Mouse (Mus musculus): Measurements from ENCODE around the gene 4930435E12Rik. TPM values are rescaled to one million over a fixed set of nuclear protein-coding genes. Genes with fewer than 3 reads are reported as not detected.
"Not testable (repeated sequence)": the region's sequence is repeated elsewhere in the genome, so short reads cannot be mapped to it uniquely, and the experiment has no call there.

Gene 4930435E12Rik
- polyA plus RNA-seq (2015; fragmentation: Nextera tagmentation; extraction: Ambion mirVana) = not detected in 2 replicates

DNA sequence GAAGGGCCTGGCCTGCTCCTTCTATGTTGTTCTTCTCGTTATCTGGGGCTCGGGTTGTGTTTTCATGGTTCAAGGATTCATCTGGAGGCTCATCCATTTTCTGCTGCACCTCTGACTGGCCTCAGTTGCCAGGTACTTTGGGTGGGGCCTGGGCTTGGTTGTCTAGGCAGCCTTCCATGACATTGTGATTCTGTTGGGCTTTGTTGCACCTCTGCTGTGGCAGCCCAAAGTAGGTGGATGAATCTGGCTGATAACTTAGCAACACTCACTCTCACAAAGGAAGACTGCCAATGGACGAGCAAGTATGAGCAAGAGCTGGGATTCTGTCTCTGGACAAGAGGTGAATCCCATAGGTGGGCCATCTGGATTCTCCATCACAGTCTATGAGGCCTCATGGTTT, at the start of gene 4930435E12Rik:
Gene 4930435E12Rik, minus strand, starts transcription at position 101 of the 400 bp plus-strand sequence.
- Histone ChIP-seq H3K4me3 (replicated peaks) (no peak within 1 kb of the TSS), H3K4me1 (no peaks in the 10 kb centered on the region), H3K4me2 (no peak within 1 kb of the TSS), H3K27me3 (no peaks in the 10 kb centered on the region), H3K36me3 (no peaks in the 10 kb centered on the region), H3K9me3 (replicated peaks) (no peaks in the 10 kb centered on the region), H3K9ac (no peak within 1 kb of the TSS), H3K27ac (no peak within 1 kb of the TSS)
- no peak for ATAC-seq (replicated peaks; ENCODE audit: low FRiP score)
- WGBS = 87% methylated on average over 3 of the region's 3 CpGs

DNA sequence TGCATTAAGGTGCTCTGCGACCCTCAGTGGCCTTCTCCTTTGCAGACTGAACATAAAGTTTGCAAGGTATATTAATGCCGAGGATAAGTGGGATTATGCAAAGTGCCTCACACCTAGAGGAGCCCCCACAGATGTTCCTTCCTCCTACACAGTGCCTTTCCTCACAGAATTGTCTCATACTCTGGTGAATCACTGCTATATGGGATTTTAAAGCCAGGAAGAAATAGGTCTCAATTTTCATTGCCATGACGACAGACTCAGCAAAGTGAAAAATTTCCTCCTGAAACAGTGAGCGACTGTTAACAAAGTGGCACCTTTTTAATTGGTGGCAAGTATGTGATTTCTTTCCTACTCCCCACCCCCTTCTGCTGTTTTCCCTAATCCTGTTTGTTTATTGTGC, 45.9 kb upstream of the 4930435E12Rik start:
- WGBS = 34% methylated on average over 4 of the region's 4 CpGs
- H3K4me2 ChIP-seq = no peak overlapping the region
- H3K4me1 ChIP-seq = no peaks in the 10 kb centered on the region
- ATAC-seq (replicated peaks; ENCODE audit: low FRiP score) = no peak
- H3K9ac ChIP-seq = no peak overlapping the region
- no peak overlapping the region for H3K27ac ChIP-seq
- no peaks in the 10 kb centered on the region for H3K9me3 ChIP-seq (replicated peaks)
- H3K36me3 ChIP-seq = no peaks in the 10 kb centered on the region
- no peaks in the 10 kb centered on the region for H3K27me3 ChIP-seq
- no peak overlapping the region for H3K4me3 ChIP-seq (replicated peaks)

DNA sequence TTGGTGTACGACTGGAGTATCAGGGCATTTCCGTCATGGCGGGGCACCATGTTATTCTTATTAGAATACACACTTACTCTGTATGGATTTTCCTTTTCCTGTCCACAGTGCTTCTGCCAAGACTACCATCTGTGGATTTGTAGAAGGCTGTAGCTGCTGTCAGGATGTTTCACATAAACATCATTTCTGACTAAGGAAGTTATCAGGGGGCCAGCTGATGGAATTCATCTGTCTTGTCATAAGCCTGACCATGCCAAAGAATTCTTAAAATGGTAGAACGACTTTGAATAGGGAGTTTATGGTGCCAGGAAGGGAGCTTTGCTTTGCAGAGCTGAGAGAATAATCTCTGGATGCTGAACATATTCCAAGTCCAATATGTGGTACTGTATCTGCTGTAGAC, 44.7 kb upstream of the 4930435E12Rik start:
- Histone ChIP-seq H3K36me3 (no peaks in the 10 kb centered on the region), H3K27me3 (no peaks in the 10 kb centered on the region), H3K9ac (no peak overlapping the region), H3K27ac (no peak overlapping the region), H3K9me3 (replicated peaks) (no peaks in the 10 kb centered on the region), H3K4me3 (replicated peaks) (no peak overlapping the region), H3K4me1 (no peaks in the 10 kb centered on the region), H3K4me2 (no peak overlapping the region)
- ATAC-seq (replicated peaks; ENCODE audit: low FRiP score) = no peak
- 90% methylated on average over 4 of the region's 4 CpGs for WGBS

DNA sequence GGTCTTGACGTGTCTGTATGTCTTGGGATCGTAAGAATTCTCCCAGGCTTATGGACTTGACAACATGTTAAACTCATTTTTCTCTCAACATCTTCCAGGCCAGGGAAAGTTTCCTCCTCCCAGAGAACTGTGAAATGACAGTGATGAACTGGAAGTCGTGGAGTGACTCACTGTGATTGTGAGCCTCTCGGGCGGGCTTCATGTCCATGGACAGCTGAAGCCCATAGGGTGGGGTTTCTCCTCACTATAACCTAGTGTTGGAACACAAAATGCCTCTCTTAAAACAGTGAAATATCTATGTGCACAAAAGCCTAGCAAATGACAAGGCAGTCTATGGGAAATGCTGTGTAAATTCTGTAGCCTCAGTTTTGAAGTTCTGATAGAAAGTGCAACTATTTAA, 35.8 kb upstream of the 4930435E12Rik start:
- Histone ChIP-seq H3K9me3 (replicated peaks) (no peaks in the 10 kb centered on the region), H3K9ac (no peak overlapping the region), H3K27me3 (no peaks in the 10 kb centered on the region), H3K4me3 (replicated peaks) (no peak overlapping the region), H3K36me3 (no peaks in the 10 kb centered on the region), H3K4me2 (no peak overlapping the region), H3K4me1 (no peaks in the 10 kb centered on the region), H3K27ac (no peak overlapping the region)
- WGBS = 82% methylated on average over 5 of the region's 5 CpGs
- no peak for ATAC-seq (replicated peaks; ENCODE audit: low FRiP score)

DNA sequence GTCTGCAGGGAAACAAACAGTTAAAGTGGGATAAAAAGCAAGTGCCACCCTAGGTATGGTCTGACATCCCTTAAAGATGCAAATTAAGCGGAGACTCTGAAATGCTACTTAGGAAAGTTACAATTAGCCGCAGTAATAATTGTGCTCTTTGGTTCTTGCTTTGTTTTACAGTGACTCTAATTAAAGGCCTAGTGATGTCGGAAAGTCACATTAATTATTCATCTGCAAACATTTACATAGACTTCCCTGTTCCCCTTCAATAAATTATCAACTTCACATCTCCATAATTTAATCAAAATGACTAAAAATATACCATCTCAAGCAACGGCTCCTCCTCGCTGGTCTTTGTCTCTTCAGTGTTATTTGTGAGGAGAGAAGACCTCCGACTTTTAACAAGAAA, 32.0 kb upstream of the 4930435E12Rik start:
- H3K4me2 ChIP-seq = no peak overlapping the region
- no peaks in the 10 kb centered on the region for H3K4me1 ChIP-seq
- H3K9me3 ChIP-seq (replicated peaks) = no peaks in the 10 kb centered on the region
- H3K4me3 ChIP-seq (replicated peaks) = no peak overlapping the region
- H3K9ac ChIP-seq = no peak overlapping the region
- H3K27ac ChIP-seq = no peak overlapping the region
- H3K36me3 ChIP-seq = no peaks in the 10 kb centered on the region
- 60% methylated on average over 6 of the region's 6 CpGs for WGBS
- ATAC-seq (replicated peaks; ENCODE audit: low FRiP score) = no peak
- H3K27me3 ChIP-seq = peaks cover 13% of the 10 kb centered on the region

DNA sequence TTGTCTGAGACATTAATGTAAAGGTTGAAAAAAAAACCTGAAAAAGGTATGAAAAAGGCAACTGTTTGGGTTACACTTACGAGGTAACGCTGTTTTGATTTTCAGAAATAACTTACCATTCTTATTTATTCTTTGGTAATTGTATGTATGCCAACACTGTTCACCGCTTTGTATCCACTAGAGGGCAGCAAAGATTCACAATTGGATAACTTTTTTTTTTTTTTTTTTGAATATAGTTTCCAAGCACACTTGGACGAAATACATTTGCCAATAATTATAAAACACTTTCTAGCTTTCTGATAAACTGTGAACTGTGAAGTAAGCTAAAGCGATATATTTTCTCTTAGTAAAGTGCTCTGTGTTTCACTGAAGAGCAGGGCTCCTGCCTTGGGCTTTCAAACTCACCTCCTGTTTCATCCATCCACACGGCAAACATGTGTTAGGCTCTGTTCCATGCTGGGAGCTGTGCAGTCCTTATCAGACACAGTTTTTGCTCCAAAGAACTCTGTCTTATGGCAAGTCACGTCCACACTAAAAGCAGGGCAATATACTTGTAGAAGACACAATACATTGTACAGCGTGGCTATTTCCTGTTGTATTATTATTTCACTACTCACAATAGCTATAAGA, 29.7 kb upstream of the 4930435E12Rik start:
- Histone ChIP-seq H3K9me3 (replicated peaks) (no peaks in the 10 kb centered on the region), H3K27ac (no peak overlapping the region), H3K36me3 (no peaks in the 10 kb centered on the region), H3K27me3 (peaks cover 13% of the 10 kb centered on the region), H3K4me1 (no peaks in the 10 kb centered on the region), H3K9ac (no peak overlapping the region), H3K4me2 (no peak overlapping the region), H3K4me3 (replicated peaks) (no peak overlapping the region)
- ATAC-seq (replicated peaks; ENCODE audit: low FRiP score) = no peak
- 35% methylated on average over 8 of the region's 8 CpGs for WGBS

DNA sequence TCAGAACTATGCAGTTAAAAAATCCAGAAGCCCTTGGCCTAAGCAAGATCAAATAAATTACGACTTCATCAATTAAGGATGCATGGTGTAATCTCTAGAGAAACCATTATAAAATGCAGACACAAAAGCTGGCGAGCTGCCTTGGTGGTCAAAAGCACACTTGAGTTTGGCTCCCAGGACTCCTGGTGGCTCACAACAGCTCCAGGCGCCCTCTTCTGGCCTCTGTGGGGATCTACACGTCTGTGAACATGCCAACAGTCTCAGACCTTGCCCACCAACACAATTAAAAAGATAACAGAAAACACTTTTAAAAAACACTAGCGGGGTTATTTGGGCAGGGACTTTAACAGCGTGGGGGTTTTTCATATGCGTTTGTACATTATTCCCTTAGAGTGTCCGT, 16.0 kb downstream of the 4930435E12Rik start:
- Histone ChIP-seq H3K4me3 (replicated peaks) (no peak overlapping the region), H3K9me3 (replicated peaks) (no peaks in the 10 kb centered on the region), H3K4me2 (no peak overlapping the region), H3K36me3 (no peaks in the 10 kb centered on the region), H3K9ac (no peak overlapping the region), H3K4me1 (peaks cover 8% of the 10 kb centered on the region), H3K27ac (no peak overlapping the region), H3K27me3 (no peaks in the 10 kb centered on the region)
- no peak for ATAC-seq (replicated peaks; ENCODE audit: low FRiP score)
- 30% methylated on average over 8 of the region's 8 CpGs for WGBS

DNA sequence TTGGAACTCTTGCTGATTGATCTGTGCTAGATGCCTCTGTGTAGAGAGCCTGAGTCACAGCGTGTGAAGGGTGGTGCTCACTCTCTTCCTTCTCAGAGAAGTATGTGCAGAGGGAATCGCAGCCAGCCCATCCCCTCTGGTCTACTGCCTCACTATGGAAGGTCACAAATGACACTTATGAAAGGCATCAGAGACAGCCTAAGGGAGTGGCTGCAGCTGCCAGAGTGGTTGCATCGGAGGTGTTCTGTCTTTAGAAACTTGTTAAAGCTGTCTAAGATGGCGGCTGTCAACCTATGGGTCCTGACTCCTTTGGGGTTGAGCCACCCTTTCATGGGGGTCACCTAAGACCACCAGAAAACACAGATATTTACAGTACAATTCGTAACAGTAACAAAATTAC, 18.4 kb downstream of the 4930435E12Rik start:
- WGBS = 83% methylated on average over 5 of the region's 5 CpGs
- no peaks in the 10 kb centered on the region for H3K9me3 ChIP-seq (replicated peaks)
- H3K27me3 ChIP-seq = no peaks in the 10 kb centered on the region
- H3K4me2 ChIP-seq = no peak overlapping the region
- no peak overlapping the region for H3K9ac ChIP-seq
- H3K4me3 ChIP-seq (replicated peaks) = no peak overlapping the region
- no peaks in the 10 kb centered on the region for H3K4me1 ChIP-seq
- no peak for ATAC-seq (replicated peaks; ENCODE audit: low FRiP score)
- no peak overlapping the region for H3K27ac ChIP-seq
- no peaks in the 10 kb centered on the region for H3K36me3 ChIP-seq

DNA sequence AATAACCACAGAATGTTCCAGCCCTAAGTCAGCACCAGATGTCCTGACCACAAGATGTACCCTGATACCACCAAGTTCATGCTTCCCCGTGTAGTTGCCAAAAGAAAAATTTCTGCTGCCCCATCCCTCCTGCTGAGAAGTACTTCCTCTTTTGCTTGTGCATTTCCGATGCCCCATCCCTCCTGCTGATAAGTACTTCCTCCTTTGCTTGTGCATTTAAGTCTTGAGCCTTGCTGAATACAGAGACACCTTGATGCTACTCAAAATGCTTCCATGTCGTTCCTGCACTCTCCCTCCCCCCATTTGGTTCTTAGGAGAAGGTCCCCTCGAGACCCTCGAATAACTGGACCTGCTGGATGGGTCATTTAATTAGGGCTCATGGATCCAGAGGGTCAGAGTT, 20.8 kb downstream of the 4930435E12Rik start:
- H3K27ac ChIP-seq; H3K4me2 ChIP-seq; H3K9ac ChIP-seq; H3K4me3 ChIP-seq (replicated peaks); H3K27me3 ChIP-seq; H3K9me3 ChIP-seq (replicated peaks); H3K36me3 ChIP-seq; ATAC-seq (replicated peaks; ENCODE audit: low FRiP score); H3K4me1 ChIP-seq: not testable (repeated sequence)
- WGBS = 93% methylated on average over 5 of the region's 5 CpGs

DNA sequence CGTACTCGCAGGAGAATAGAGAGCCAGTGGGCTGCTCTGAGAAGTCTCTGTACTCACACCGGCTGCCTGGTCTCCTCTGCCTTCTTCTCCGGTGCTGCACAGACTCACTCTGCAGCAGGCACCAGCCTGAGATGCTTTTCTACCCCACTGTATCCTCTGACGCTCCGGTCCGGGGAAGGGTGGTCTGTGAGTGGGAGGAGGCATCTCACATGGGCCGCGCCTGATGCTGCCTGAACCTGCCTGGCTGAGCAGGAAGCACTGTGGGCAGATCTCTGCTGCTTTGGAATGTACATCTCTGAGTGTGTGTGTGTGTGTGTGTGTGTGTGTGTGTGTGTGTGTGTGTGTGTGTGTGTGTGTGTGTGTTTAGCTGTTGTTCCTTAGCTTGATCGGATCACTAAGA, 28.5 kb downstream of the 4930435E12Rik start, which contains the start of gene Upk1b:
Gene Upk1b, minus strand, starts transcription at position 238 of the 400 bp plus-strand sequence.
- ATAC-seq (replicated peaks; ENCODE audit: low FRiP score) = peak; percentile 73
- Histone ChIP-seq H3K9ac (no peak within 1 kb of the TSS), H3K4me2 (peak within 1 kb of the TSS; percentile 25; the same call in 1 of the 2 replicates), H3K27ac (no peak within 1 kb of the TSS), H3K9me3 (replicated peaks) (no peaks in the 10 kb centered on the region), H3K4me1 (no peaks in the 10 kb centered on the region), H3K36me3 (no peaks in the 10 kb centered on the region), H3K4me3 (replicated peaks) (no peak within 1 kb of the TSS), H3K27me3 (0 out of 2 replicates have a peak, but pooled peaks cover 2% of the 10 kb centered on the region)
- 30% methylated on average over 10 of the region's 10 CpGs for WGBS

DNA sequence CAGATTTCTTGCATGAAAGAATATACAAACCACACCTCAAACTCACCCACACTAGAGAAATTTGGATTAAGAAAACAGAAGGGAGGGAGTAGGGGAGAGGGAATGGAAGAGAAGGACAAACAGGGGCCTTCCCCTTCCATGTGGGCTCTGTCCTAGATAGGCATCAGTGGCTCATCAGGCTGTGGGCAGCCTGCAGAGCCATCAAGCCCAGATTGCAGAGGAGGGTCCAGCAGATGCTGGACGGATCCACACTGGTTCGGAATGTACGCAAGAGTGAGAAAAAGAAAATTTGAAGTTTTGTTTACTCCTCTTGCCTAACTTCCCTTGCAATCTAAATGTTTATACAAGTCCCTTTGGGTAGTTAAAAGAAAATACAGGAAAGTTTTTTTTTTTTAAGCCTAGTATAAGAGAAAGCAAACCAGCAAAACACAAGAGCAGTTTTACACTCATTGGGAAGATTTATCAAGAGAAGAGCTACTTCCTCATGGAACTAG, 29.5 kb downstream of the 4930435E12Rik start:
- H3K4me3 ChIP-seq (replicated peaks) = no peak overlapping the region
- H3K36me3 ChIP-seq = no peaks in the 10 kb centered on the region
- no peak overlapping the region for H3K4me2 ChIP-seq
- 71% methylated on average over 3 of the region's 3 CpGs for WGBS
- H3K9ac ChIP-seq = no peak overlapping the region
- no peaks in the 10 kb centered on the region for H3K9me3 ChIP-seq (replicated peaks)
- H3K27me3 ChIP-seq = 0 out of 2 replicates have a peak, but pooled peaks cover 2% of the 10 kb centered on the region
- H3K27ac ChIP-seq = no peak overlapping the region
- no peak for ATAC-seq (replicated peaks; ENCODE audit: low FRiP score)
- H3K4me1 ChIP-seq = no peaks in the 10 kb centered on the region

DNA sequence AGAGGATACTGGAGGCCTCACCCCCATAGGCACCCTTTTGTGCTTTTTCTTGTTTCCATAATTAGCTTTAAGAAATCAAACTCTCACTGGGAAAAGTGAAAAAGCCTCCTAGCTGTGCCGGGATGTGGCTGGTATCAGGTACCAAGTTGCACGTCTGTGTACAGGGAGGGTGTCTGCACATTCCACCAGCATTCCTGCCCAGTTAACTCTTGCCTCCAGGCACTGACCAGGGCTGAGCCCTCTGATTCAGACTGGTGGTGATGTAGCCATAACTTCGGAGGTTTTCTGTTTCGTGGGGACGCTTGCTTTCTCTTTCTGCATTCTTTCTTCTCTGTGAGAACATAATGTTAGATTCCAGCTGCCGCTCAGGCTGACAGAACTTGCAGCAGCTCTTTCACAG, 35.4 kb downstream of the 4930435E12Rik start:
- H3K9me3 ChIP-seq (replicated peaks) = no peaks in the 10 kb centered on the region
- no peak overlapping the region for H3K9ac ChIP-seq
- H3K4me1 ChIP-seq = 0 out of 2 replicates have a peak, but pooled peaks cover 5% of the 10 kb centered on the region
- 0 out of 2 replicates have a peak, but pooled peaks have one; percentile 69 for ATAC-seq (replicated peaks; ENCODE audit: low FRiP score)
- H3K4me3 ChIP-seq (replicated peaks) = no peak overlapping the region
- 50% methylated on average over 6 of the region's 6 CpGs for WGBS
- H3K4me2 ChIP-seq = no peak overlapping the region
- no peaks in the 10 kb centered on the region for H3K27me3 ChIP-seq
- no peaks in the 10 kb centered on the region for H3K36me3 ChIP-seq
- no peak overlapping the region for H3K27ac ChIP-seq

DNA sequence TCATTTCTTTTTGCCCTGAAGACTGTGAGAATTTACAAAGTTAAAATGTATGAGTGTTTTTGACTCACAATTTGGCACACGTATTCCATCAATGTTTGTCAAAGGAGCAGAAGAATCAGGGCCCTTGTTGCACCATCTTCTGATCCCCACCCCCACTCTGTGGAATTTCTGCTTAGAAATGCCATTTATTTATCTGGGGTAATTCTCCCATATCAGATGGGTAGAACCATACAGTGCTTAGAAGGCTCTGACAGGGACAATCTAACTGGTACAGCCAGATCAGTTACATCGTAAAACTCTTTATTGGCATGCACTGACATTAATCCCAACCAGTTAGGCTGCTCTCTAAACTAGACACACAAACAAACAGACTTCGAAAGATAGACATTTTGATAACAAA, 38.6 kb downstream of the 4930435E12Rik start:
- H3K27me3 ChIP-seq = no peaks in the 10 kb centered on the region
- no peak overlapping the region for H3K4me2 ChIP-seq
- no peaks in the 10 kb centered on the region for H3K36me3 ChIP-seq
- 0 out of 2 replicates have a peak, but pooled peaks cover 5% of the 10 kb centered on the region for H3K4me1 ChIP-seq
- no peak for ATAC-seq (replicated peaks; ENCODE audit: low FRiP score)
- no peak overlapping the region for H3K9ac ChIP-seq
- no peaks in the 10 kb centered on the region for H3K9me3 ChIP-seq (replicated peaks)
- no peak overlapping the region for H3K27ac ChIP-seq
- WGBS = 72% methylated on average over 3 of the region's 3 CpGs
- no peak overlapping the region for H3K4me3 ChIP-seq (replicated peaks)

Data from kidney, embryonic 15.5 days (tissue).